Mouse (Mus musculus): ENCODE data around the gene Cpsf2.

DNA sequence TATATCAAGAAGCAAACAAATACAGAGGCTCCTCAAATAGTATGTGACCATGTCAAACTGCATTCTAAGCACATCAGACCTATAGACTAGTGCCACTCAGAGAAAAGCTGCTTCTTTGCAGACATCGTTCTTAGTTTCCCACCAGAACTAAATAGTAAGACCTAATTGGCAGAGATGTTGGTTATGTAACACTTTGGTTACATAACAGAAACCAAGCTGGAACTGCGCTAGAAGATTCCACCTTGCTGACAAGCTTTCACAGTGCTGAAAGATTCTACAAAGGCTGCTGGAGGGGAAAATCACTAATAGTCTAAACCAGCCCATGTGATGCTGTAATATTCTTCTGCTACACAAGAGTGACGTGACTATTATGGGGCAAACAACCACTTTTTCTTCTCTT is 40.6 kb upstream of the Cpsf2 start:
- TF ChIP-seq CTCF (IDR thresholded peaks at IDR 0.05; ENCODE audit: insufficient read depth, low read length) (no peak), POLR2A (IDR thresholded peaks at IDR 0.05; ENCODE audit: borderline replicate concordance, extremely low read depth, low read depth, low read length) (no peak)

Data from lung, adult 2 months (tissue).